Mouse (Mus musculus): Measurements from ENCODE around the gene Emsy. TPM values are rescaled to one million over a fixed set of nuclear protein-coding genes. Genes with fewer than 3 reads are reported as not detected.
A peak's percentile ranks its signal among the peaks of the same experiment; 100 is the strongest.

The Emsy gene
- polyA plus RNA-seq, 1 experiment from 2014 or later = 14.1 TPM

DNA sequence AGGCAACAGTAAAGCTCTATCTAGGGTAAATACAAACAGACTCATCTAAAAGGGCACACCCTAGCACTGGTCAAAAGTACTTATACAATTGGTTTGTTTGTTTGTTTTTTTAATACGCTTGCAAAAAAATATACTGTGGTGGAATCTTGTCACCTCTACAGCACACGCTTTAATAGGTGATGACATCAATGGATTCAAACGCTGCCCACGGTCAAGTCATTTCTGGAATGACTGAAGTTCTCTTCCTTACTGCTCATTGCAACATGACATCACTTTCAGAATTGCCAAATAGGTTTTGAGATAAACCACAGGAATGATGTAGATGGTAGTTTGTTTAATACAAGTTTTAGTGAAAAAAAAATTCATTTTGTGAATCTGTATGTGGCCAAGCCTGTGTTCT, 42.0 kb upstream of the Emsy start:
- Histone ChIP-seq H3K9me3 (replicated peaks; ENCODE audit: low read length) (no peaks in the 10 kb centered on the region), H3K4me3 (replicated peaks; ENCODE audit: low read depth, low read length) (no peak overlapping the region), H3K36me3 (ENCODE audit: insufficient read depth, low read length) (no peaks in the 10 kb centered on the region), H3K27me3 (ENCODE audit: insufficient read depth, low read length) (no peaks in the 10 kb centered on the region), H3K4me1 (replicated peaks; ENCODE audit: insufficient read depth, low read length) (no peaks in the 10 kb centered on the region; the same call in 1 of the 2 replicates), H3K9ac (ENCODE audit: low read depth, low read length) (no peak overlapping the region), H3K27ac (no peak overlapping the region), H3K4me2 (ENCODE audit: low read length) (no peak overlapping the region)
- ATAC-seq (replicated peaks; ENCODE audit: low FRiP score, low read depth) (no peak), DNase-seq (ENCODE audit: low spot score) (no peak)
- no peak for TF ChIP-seq CTCF (IDR thresholded peaks at IDR 0.05; ENCODE audit: low read depth)
- 95% methylated on average over 4 of the region's 4 CpGs for WGBS

DNA sequence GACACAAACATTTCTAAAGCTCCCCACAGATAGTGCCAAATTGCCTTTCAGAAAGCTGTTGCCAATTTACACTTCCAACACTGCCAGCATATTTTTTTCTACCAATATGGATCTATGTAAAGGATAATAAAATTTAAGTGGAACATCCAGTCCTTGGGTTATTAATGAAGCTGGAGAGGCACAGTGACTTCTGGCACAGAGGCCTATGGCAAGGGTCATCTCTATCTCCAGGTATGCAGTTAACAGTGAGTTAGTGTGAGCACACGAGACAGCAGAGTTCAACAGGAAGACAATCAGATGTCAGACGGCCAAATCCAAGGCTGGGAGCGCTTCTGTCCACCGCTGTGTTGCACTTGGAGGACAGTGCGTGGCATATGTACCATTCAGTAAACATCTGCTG, 41.5 kb upstream of the Emsy start:
- WGBS = 76% methylated on average over 5 of the region's 5 CpGs
- no peak for ATAC-seq (replicated peaks; ENCODE audit: low FRiP score, low read depth)
- no peak for TF ChIP-seq CTCF (IDR thresholded peaks at IDR 0.05; ENCODE audit: low read depth)
- Histone ChIP-seq H3K9me3 (replicated peaks; ENCODE audit: low read length) (no peaks in the 10 kb centered on the region), H3K4me1 (replicated peaks; ENCODE audit: insufficient read depth, low read length) (no peaks in the 10 kb centered on the region; the same call in none of the 2 replicates), H3K9ac (ENCODE audit: low read depth, low read length) (no peak overlapping the region), H3K4me2 (ENCODE audit: low read length) (no peak overlapping the region), H3K4me3 (replicated peaks; ENCODE audit: low read depth, low read length) (no peak overlapping the region), H3K27ac (no peak overlapping the region), H3K36me3 (ENCODE audit: insufficient read depth, low read length) (no peaks in the 10 kb centered on the region), H3K27me3 (ENCODE audit: insufficient read depth, low read length) (no peaks in the 10 kb centered on the region)
- DNase-seq (ENCODE audit: low spot score) = no peak

DNA sequence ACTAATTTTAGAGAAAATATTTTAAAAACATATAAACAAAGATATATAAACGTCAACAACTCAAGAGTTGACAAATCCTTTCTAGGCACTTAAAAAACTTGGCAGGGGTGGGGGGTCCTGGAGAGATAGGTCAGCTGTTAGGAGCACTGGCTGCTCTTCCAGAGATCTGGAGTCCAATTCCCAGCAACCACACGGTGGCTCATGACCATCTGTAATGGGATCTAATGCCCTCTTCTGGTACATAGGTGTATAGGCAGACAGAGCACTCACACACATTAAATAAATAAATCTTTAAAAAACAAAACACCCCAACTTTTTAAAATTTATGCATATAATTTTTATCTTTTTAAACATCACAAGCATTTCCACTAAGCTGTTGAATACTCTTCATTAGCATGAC, 40.9 kb upstream of the Emsy start:
- H3K9ac ChIP-seq (ENCODE audit: low read depth, low read length) = no peak overlapping the region
- ATAC-seq (replicated peaks; ENCODE audit: low FRiP score, low read depth) (no peak), DNase-seq (ENCODE audit: low spot score) (peak; percentile 69)
- no peak overlapping the region for H3K4me2 ChIP-seq (ENCODE audit: low read length)
- no peaks in the 10 kb centered on the region for H3K9me3 ChIP-seq (replicated peaks; ENCODE audit: low read length)
- H3K36me3 ChIP-seq (ENCODE audit: insufficient read depth, low read length) = no peaks in the 10 kb centered on the region
- no peaks in the 10 kb centered on the region for H3K27me3 ChIP-seq (ENCODE audit: insufficient read depth, low read length)
- TF ChIP-seq CTCF (IDR thresholded peaks at IDR 0.05; ENCODE audit: low read depth) = peak; percentile 74
- no peak overlapping the region for H3K4me3 ChIP-seq (replicated peaks; ENCODE audit: low read depth, low read length)
- WGBS = 15% methylated on average over 2 of the region's 2 CpGs
- no peaks in the 10 kb centered on the region; the same call in none of the 2 replicates for H3K4me1 ChIP-seq (replicated peaks; ENCODE audit: insufficient read depth, low read length)
- H3K27ac ChIP-seq = no peak overlapping the region

DNA sequence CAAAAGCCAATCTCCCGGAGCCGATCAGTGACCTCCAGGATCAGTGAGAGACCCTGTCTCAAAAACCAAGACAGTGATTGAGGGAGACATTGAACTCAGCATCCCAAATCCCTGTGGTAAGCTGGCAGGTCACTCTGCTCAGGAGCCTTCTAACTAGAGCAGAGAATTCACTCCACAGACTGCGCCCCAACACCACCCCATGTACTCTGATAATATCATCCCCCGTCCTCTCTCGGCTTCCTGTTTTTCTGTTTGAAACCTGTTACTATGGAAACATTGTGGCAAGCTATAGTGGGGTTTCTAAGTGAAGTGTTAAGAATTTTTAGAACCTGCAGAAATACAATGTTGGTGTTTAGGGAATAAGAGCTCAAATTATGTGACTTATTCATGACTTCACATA, 37.5 kb upstream of the Emsy start:
- Histone ChIP-seq H3K4me2 (ENCODE audit: low read length) (no peak overlapping the region), H3K9ac (ENCODE audit: low read depth, low read length) (no peak overlapping the region), H3K4me3 (replicated peaks; ENCODE audit: low read depth, low read length) (no peak overlapping the region), H3K27me3 (ENCODE audit: insufficient read depth, low read length) (no peaks in the 10 kb centered on the region), H3K9me3 (replicated peaks; ENCODE audit: low read length) (no peaks in the 10 kb centered on the region), H3K36me3 (ENCODE audit: insufficient read depth, low read length) (no peaks in the 10 kb centered on the region), H3K27ac (peak overlapping the region; percentile 37; the same call in 1 of the 2 replicates), H3K4me1 (replicated peaks; ENCODE audit: insufficient read depth, low read length) (no peaks in the 10 kb centered on the region; the same call in none of the 2 replicates)
- ATAC-seq (replicated peaks; ENCODE audit: low FRiP score, low read depth) (no peak), DNase-seq (ENCODE audit: low spot score) (peak; percentile 68)
- WGBS = 60% methylated on average over 5 of the region's 5 CpGs
- no peak for TF ChIP-seq CTCF (IDR thresholded peaks at IDR 0.05; ENCODE audit: low read depth)

- no peak overlapping the region for H3K9ac ChIP-seq (ENCODE audit: low read depth, low read length)
- ATAC-seq (replicated peaks; ENCODE audit: low FRiP score, low read depth) (peak; percentile 72), DNase-seq (ENCODE audit: low spot score) (peak; percentile 49)
- no peak overlapping the region for H3K4me3 ChIP-seq (replicated peaks; ENCODE audit: low read depth, low read length)
- H3K36me3 ChIP-seq (ENCODE audit: insufficient read depth, low read length) = no peaks in the 10 kb centered on the region
- TF ChIP-seq CTCF (IDR thresholded peaks at IDR 0.05; ENCODE audit: low read depth) = peak; percentile 31; the same call in 1 of the 2 replicates
- H3K27me3 ChIP-seq (ENCODE audit: insufficient read depth, low read length) = no peaks in the 10 kb centered on the region
- peak overlapping the region; percentile 78 for H3K27ac ChIP-seq
- peak overlapping the region; percentile 37 for H3K4me2 ChIP-seq (ENCODE audit: low read length)
- no peaks in the 10 kb centered on the region; the same call in none of the 2 replicates for H3K4me1 ChIP-seq (replicated peaks; ENCODE audit: insufficient read depth, low read length)
- WGBS = 15% methylated on average over 24 of the region's 24 CpGs
- H3K9me3 ChIP-seq (replicated peaks; ENCODE audit: low read length) = no peaks in the 10 kb centered on the region
Observed at GRCm38 (mm10) chr7:98692761-98693546, 36.4 kb upstream of the Emsy start.

DNA sequence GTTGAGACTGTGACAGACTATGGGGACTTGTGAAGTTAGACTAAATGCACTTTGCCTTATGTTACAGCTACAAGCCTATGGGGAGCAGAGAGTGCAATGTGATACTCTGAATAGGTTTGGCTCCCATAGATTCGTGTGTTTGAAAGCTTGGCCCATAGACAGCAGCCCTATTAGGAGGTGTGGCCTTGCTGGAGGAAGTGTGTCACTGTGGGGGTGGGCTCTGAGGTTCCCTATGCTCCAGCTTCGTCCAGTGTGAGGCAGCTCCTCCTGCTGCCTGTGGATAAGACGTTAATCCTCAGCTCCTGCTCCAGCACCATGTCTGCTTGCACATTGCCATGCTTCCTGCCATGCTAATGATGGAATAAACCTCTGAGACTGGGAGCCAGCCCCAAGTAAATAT, 34.2 kb upstream of the Emsy start:
- Histone ChIP-seq H3K27me3 (ENCODE audit: insufficient read depth, low read length) (no peaks in the 10 kb centered on the region), H3K9me3 (replicated peaks; ENCODE audit: low read length) (no peaks in the 10 kb centered on the region), H3K4me3 (replicated peaks; ENCODE audit: low read depth, low read length) (no peak overlapping the region), H3K4me2 (ENCODE audit: low read length) (no peak overlapping the region), H3K9ac (ENCODE audit: low read depth, low read length) (no peak overlapping the region), H3K4me1 (replicated peaks; ENCODE audit: insufficient read depth, low read length) (no peaks in the 10 kb centered on the region; the same call in none of the 2 replicates), H3K36me3 (ENCODE audit: insufficient read depth, low read length) (no peaks in the 10 kb centered on the region), H3K27ac (peak overlapping the region; percentile 15; the same call in 1 of the 2 replicates)
- WGBS = 5% methylated on average over 3 of the region's 3 CpGs
- DNase-seq (ENCODE audit: low spot score) (no peak), ATAC-seq (replicated peaks; ENCODE audit: low FRiP score, low read depth) (no peak)
- TF ChIP-seq CTCF (IDR thresholded peaks at IDR 0.05; ENCODE audit: low read depth) = peak; percentile 19; the same call in 1 of the 2 replicates
